Mouse (Mus musculus): ENCODE data around the gene Shkbp1. TPM values are rescaled to one million over a fixed set of nuclear protein-coding genes. Genes with fewer than 3 reads are reported as not detected.

Shkbp1 gene
- 100 to 1,000 TPM; 100 to 108 TPM for total RNA-seq (2023)

DNA sequence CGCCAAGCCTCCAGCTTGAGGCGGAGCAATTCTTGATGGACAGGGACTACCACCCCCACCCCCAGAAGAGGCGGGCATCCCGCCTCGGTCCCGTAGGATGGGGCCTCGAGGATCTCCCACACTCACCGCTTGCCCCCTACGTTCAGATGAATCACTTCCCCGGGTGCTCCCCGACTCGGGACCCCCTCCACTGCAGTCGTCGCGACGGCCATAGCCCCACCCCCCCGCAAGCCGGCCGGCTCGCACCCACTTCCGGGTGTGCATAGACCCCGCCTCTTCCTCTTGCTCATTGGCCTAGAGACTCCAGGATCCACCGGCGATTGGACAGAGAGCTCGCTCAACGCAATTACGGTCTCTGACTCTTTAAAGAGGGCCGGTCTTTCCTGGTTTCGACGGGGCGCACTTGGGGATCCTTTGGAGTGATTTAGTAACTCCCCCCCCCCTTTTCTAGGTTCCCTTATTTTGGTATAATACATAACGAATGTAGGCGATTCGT, at the start of gene Shkbp1:
TSS of gene Shkbp1 (minus strand) at position 275 of the 496 bp plus-strand sequence.

DNA sequence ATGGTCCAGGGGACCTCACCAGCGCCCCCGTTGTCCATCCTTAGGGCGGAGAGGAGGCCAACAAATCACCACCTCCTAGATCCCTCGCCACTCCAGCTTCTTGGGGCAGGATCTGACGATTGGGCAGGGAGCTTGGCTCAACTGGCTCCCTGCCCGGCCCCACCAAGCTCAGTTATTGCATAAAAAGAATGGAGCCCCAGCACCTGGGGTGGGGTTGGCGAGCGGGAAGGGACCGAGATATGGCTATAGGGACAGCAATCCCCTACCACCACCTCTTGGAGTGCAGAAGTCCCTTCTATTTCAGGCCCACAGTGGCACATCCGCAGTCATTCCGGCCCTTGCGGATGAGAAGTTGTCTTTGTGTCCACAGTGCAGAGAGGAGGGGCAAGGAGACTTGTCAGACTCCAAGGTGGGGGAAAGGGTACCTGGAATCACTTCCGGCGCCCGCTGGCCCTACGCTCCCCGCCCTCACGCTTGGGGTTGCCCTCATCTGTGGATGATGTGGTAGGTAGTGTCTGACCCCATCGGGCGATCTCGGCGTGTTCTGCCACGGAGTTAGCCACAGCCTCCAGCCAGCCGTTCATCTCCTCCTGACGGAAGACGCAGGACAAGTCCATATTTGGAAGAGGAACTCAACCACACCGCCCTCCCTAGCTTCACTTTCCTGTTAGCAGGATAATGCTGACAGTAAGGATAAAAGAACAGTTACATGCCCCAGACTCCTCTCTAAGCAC, 1.2 kb upstream of the Shkbp1 start, which contains the start of gene Gm20479:
TSS of gene Gm20479 (minus strand) at position 559 of the 734 bp plus-strand sequence.

DNA sequence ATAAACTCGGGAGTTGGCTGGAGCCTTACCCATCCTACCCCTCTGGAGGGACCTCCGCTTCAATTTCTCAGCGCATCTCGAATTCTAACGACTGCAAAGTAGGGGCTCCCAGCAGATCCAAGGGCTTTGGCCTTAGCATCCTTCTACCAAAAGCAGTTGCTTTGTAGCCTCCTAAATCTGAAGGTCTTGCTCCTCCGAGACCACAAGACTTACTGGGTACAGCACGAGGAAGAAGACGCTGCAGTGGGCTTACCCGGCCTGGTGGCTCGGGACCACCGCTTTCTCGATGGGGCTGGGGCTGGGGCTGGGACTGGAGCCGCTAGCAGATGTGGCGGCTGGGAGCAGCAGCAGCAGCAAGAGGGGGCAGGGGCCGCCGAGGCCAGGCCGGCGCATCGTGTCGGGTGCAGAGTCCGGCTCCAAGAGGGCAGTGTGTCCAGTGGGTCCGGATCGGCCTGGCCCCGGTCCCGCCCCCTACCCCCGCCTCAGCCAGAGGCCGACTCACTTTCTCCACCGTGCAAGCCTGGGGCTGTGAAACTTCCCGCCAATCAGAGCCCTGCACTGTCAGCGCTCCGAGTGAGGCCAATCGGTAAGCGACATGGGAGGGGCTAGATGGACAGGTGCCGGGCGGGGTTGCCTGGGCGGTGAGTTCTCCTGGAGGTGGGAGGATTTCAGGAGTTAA, 18.5 kb downstream of the Shkbp1 start, which contains the start of gene Ltbp4:
TSS of gene Ltbp4 (minus strand) at position 518 of the 679 bp plus-strand sequence.

Other genes with a start within 250 kb of the Shkbp1 start
- gene Cyp2f2, start 236.1 kb downstream of the Shkbp1 start, total RNA-seq (2023) = not detected
- gene Cyp2t4, start 202.3 kb downstream of the Shkbp1 start, total RNA-seq (2023) = not detected
- gene Egln2, start 189.2 kb downstream of the Shkbp1 start, total RNA-seq (2023) = 10 to 100 TPM; 43.3 to 45.3 TPM
- gene Rab4b, start 177.1 kb downstream of the Shkbp1 start, total RNA-seq (2023) = 10 to 100 TPM; 96.8 to 98.1 TPM
- gene Gm21983, start 174.9 kb downstream of the Shkbp1 start, total RNA-seq (2023) = not detected
- gene Mia, start 174.9 kb downstream of the Shkbp1 start, total RNA-seq (2023) = not detected
- gene BC024978, start 160.2 kb downstream of the Shkbp1 start, total RNA-seq (2023) = 1 to 10 TPM; 3.2 to 3.3 TPM
- gene Snrpa, start 159.7 kb downstream of the Shkbp1 start, total RNA-seq (2023) = 10 to 100 TPM; 41.5 to 50.3 TPM
- gene Itpkc, start 127.4 kb downstream of the Shkbp1 start, total RNA-seq (2023) = 10 to 100 TPM in 1 of 2 experiments, 1 to 10 TPM in 1; 9.0 to 10.4 TPM
- 10 to 100 TPM; 19.5 to 21.4 TPM for gene Coq8b, start 123.0 kb downstream of the Shkbp1 start, total RNA-seq (2023)
- gene Numbl, start 97.6 kb downstream of the Shkbp1 start, total RNA-seq (2023) = 1 to 10 TPM; 5.7 to 6.9 TPM
- under 1 TPM; 0.33 to 0.51 TPM for gene Ltbp4, start 18.3 kb downstream of the Shkbp1 start, total RNA-seq (2023)
- 10 to 100 TPM in 1 of 2 experiments, not detected in 1; 10.9 TPM for gene Gm20479, start 1.4 kb upstream of the Shkbp1 start, total RNA-seq (2023)
- gene Sptbn4, start 91.7 kb upstream of the Shkbp1 start, total RNA-seq (2023) = under 1 TPM; 0.07 to 0.09 TPM
- gene Blvrb, start 92.0 kb upstream of the Shkbp1 start, total RNA-seq (2023) = 10 to 100 TPM; 31.2 to 58.3 TPM
- 10 to 100 TPM; 27.9 to 32.9 TPM for gene Sertad3, start 117.7 kb upstream of the Shkbp1 start, total RNA-seq (2023)
- 10 to 100 TPM; 43.3 to 43.4 TPM for gene Sertad1, start 130.9 kb upstream of the Shkbp1 start, total RNA-seq (2023)
- gene Prx, start 143.3 kb upstream of the Shkbp1 start, total RNA-seq (2023) = under 1 TPM; 0.68 to 0.80 TPM
- under 1 TPM in 1 of 2 experiments, not detected in 1; 0.36 TPM for gene Hipk4, start 167.2 kb upstream of the Shkbp1 start, total RNA-seq (2023)
- 10 to 100 TPM; 19.5 to 22.3 TPM for gene Pld3, start 197.2 kb upstream of the Shkbp1 start, total RNA-seq (2023)
- 10 to 100 TPM; 12.4 to 13.8 TPM for gene 2310022A10Rik, start 197.2 kb upstream of the Shkbp1 start, total RNA-seq (2023)
- gene Akt2, start 235.5 kb upstream of the Shkbp1 start, total RNA-seq (2023) = 100 to 1,000 TPM; 109 to 111 TPM